Mouse (Mus musculus): ENCODE data around the gene Olfr672. TPM values are rescaled to one million over a fixed set of nuclear protein-coding genes. Genes with fewer than 3 reads are reported as not detected.

Gene Olfr672
- not detected for total RNA-seq (2023)

DNA sequence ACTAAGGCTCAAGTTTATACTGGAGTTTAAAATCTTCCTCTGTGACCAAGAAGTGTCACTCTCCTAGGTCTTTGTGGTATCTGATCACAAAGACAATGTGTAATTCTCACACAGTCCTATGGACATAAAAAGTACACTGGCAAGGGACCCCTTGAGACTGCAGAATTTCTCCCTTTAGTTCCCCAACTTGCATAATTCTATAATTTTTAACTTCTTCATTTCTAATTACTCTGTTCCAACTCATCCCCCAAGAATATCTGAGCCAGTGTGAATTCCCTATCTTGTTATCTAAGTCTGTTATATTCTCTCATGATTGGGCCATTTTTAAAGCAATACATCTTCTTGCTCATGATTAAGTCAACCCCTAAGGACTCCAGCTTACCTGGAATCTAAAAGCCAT, at the start of gene Olfr672:
TSS of gene Olfr672 (minus strand) at position 101 of the 400 bp plus-strand sequence.

DNA sequence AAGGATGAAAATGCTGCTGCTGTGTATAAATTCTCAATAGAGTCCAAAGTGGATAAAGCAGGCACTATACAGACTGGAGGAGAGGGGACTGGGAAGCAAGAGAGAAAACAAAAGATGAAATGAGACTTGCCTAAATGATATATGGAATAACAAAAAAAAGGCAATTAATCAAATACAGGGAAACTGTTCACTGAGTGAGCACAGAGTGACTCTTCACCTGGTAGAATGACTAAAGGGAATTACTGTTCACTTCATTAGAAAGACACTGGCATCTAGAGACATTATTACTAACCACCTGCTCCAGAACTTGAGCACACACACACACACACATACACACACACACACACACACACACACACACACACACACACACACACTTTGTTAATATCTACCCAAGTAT, 30.6 kb upstream of the Olfr672 start, which contains the start of gene Olfr676:
TSS of gene Olfr676 (plus strand) at position 301 of the 400 bp plus-strand sequence.

DNA sequence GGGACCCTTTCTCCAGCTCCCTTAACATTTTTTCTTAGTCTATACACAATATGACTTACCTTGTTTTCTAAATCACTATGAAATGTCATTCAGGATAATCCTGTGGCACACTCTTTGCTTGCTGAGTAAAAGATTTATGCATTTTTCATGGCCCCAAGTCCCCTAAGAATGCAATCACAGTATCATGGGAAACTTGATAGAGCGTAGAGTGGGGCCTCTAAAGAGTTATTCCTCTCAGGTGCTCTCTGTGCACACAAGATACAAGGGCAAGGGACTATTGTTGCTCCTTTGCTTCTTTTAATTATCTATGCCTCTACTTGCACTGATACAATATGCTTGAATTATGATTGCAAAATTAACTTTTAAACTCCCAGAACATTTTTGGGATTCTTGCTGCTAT, 26.5 kb upstream of the Olfr672 start, which contains the start of gene Olfr675:
TSS of gene Olfr675 (minus strand) at position 101 of the 400 bp plus-strand sequence.

DNA sequence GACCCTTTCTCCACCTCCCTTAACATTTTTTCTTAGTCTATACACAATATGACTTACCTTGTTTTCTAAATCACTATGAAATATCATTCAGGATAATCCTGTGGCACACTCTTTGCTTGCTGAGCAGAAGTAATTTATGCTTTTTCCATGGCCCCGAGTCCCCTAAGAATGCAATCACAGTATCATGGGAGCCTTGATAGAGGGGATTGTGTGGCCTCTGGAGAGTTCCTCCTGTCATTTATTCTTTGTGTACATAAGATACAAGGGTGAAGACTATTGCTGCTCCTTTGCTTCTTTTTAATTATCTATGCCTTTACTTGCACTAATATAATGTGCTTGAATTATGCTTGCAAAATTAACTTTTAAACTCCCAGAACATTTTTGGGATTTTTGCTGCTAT, 22.8 kb downstream of the Olfr672 start, which contains the start of gene Olfr671:
TSS of gene Olfr671 (minus strand) at position 101 of the 400 bp plus-strand sequence.

DNA sequence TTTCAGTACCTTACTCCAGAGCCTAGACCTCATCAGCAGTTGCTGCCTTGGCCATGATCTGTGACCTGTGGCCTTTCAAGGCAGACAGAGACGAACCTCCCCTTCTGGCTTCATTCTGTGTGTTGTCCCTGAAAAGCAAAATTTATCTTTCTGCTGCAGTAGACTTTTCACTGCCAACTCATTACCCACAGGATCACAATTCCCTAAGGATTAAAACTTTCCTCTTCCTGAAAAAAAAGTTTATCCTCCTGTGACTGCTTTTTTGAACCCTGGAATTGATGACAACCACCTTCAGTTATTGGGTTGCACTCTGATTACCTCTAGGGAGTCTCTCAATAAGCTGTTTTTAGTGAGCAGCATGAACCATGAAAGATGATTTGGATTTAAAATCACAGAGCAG, 39.3 kb downstream of the Olfr672 start, which contains the start of gene Olfr670:
TSS of gene Olfr670 (minus strand) at position 101 of the 400 bp plus-strand sequence.

Other genes with a start within 250 kb of the Olfr672 start
- not detected for gene Usp17le, start 224.6 kb downstream of the Olfr672 start, total RNA-seq (2023)
- not detected for gene Usp17lb, start 159.4 kb downstream of the Olfr672 start, total RNA-seq (2023)
- gene Usp17la, start 145.0 kb downstream of the Olfr672 start, total RNA-seq (2023) = under 1 TPM in 1 of 2 experiments, not detected in 1; 0.13 TPM
- gene Olfr665, start 124.0 kb downstream of the Olfr672 start, total RNA-seq (2023) = not detected
- not detected for gene Olfr666, start 106.1 kb downstream of the Olfr672 start, total RNA-seq (2023)
- not detected for gene Olfr667, start 80.5 kb downstream of the Olfr672 start, total RNA-seq (2023)
- gene Olfr668, start 74.0 kb downstream of the Olfr672 start, total RNA-seq (2023) = not detected
- not detected for gene Olfr669, start 67.8 kb downstream of the Olfr672 start, total RNA-seq (2023)
- not detected for gene Olfr670, start 39.4 kb downstream of the Olfr672 start, total RNA-seq (2023)
- gene Olfr671, start 22.9 kb downstream of the Olfr672 start, total RNA-seq (2023) = not detected
- not detected for gene Olfr675, start 26.4 kb upstream of the Olfr672 start, total RNA-seq (2023)
- gene Olfr676, start 30.7 kb upstream of the Olfr672 start, total RNA-seq (2023) = not detected
- gene Olfr677, start 49.3 kb upstream of the Olfr672 start, total RNA-seq (2023) = not detected
- gene Olfr678, start 62.4 kb upstream of the Olfr672 start, total RNA-seq (2023) = not detected
- gene Olfr679, start 79.2 kb upstream of the Olfr672 start, total RNA-seq (2023) = not detected
- gene Olfr680-ps1, start 90.8 kb upstream of the Olfr672 start, total RNA-seq (2023) = not detected
- gene Olfr681, start 114.8 kb upstream of the Olfr672 start, total RNA-seq (2023) = not detected
- not detected for gene Olfr683, start 145.0 kb upstream of the Olfr672 start, total RNA-seq (2023)
- not detected for gene Olfr684, start 161.6 kb upstream of the Olfr672 start, total RNA-seq (2023)
- gene Olfr685, start 184.0 kb upstream of the Olfr672 start, total RNA-seq (2023) = not detected
- gene Olfr686, start 205.5 kb upstream of the Olfr672 start, total RNA-seq (2023) = not detected